In genomic region chr1:159148498-159149187, GRCm38 (mm10) we compare ENCODE assay signal across 21 mouse cellular contexts.
DNase-seq lines count a peak whose midpoint lies in the region; ATAC-seq and TF ChIP-seq lines count a peak whose summit lies in the region.
"Had no signal": no experiment of that assay in that cellular context is flagged by ENCODE, and none has a peak within 500 bp of the region (broad histone marks: within the 10 kb centered on the region; RNA-seq: fewer than 3 reads in every experiment).

No protein-coding gene starts in this region.

- no peak overlapping the region for H3K4me2 ChIP-seq in forebrain, embryonic 11.5 days (ENCODE audit: low read depth, low read length, severe bottlenecking)
- H3K4me2 ChIP-seq in forebrain, embryonic 16.5 days (ENCODE audit: low read length), result peak overlapping the region; percentile 28
- H3K4me2 ChIP-seq in midbrain, embryonic 16.5 days (ENCODE audit: low read length), result peak overlapping the region; percentile 4; the same call in 1 of the 2 replicates
- H3K4me2 ChIP-seq in liver, postnatal 0 days (ENCODE audit: low read depth, low read length), result no peak overlapping the region
- H3K4me2 ChIP-seq: embryonic facial prominence, embryonic 13.5 days; limb, embryonic 13.5 days; neural tube, embryonic 12.5 days had no signal

- H3K4me1 ChIP-seq in forebrain, embryonic 11.5 days (replicated peaks; ENCODE audit: control insufficient read depth, insufficient read depth, low read length), result no peaks in the 10 kb centered on the region
- H3K4me1 ChIP-seq in forebrain, embryonic 10.5 days, result peaks cover 6% of the 10 kb centered on the region; the same call in 1 of the 2 replicates
- peaks cover 8% of the 10 kb centered on the region; the same call in 1 of the 2 replicates for H3K4me1 ChIP-seq in forebrain, embryonic 16.5 days (replicated peaks; ENCODE audit: control insufficient read depth, insufficient read depth, low read length)
- 0 out of 2 replicates have a peak, but pooled peaks cover 2% of the 10 kb centered on the region for H3K4me1 ChIP-seq in midbrain, embryonic 16.5 days (ENCODE audit: control insufficient read depth, insufficient read depth, low read length)
- no peaks in the 10 kb centered on the region for H3K4me1 ChIP-seq in liver, postnatal 0 days (ENCODE audit: insufficient read depth)
- H3K4me1 ChIP-seq: embryonic facial prominence, embryonic 13.5 days; heart, embryonic 10.5 days; limb, embryonic 13.5 days; neural tube, embryonic 12.5 days had no signal

- no peak overlapping the region for H3K9ac ChIP-seq in forebrain, embryonic 11.5 days (ENCODE audit: low read length)
- no peak overlapping the region for H3K9ac ChIP-seq in forebrain, embryonic 16.5 days (replicated peaks; ENCODE audit: low read depth, low read length)
- no peak overlapping the region for H3K9ac ChIP-seq in midbrain, embryonic 16.5 days (ENCODE audit: low read depth, low read length)
- no peak overlapping the region for H3K9ac ChIP-seq in liver, postnatal 0 days (replicated peaks)
- H3K9ac ChIP-seq: embryonic facial prominence, embryonic 13.5 days; limb, embryonic 13.5 days; liver, embryonic 14.5 days; neural tube, embryonic 12.5 days had no signal

- ATAC-seq in forebrain, embryonic 11.5 days (replicated peaks; ENCODE audit: low FRiP score), result peak; percentile 60
- peak; percentile 93 for ATAC-seq in forebrain, embryonic 16.5 days
- peak; percentile 91 for ATAC-seq in midbrain, embryonic 16.5 days
- ATAC-seq in liver, postnatal 0 days, result no peak
- ATAC-seq: Patski had no signal

- WGBS in forebrain, embryonic 11.5 days, result 65% methylated on average over 9 of the region's 9 CpGs
- WGBS in forebrain, embryonic 10.5 days, result 84% methylated on average over 9 of the region's 9 CpGs
- WGBS in forebrain, embryonic 16.5 days, result 35% methylated on average over 9 of the region's 9 CpGs
- WGBS in midbrain, embryonic 16.5 days, result 51% methylated on average over 9 of the region's 9 CpGs
- 69% methylated on average over 9 of the region's 9 CpGs for WGBS in liver, postnatal 0 days (ENCODE audit: insufficient replicate concordance)

- intact Hi-C loops in heart, postnatal 10 days (cut with DNase I), result no loop called here

- H3K9me3 ChIP-seq in forebrain, embryonic 11.5 days (ENCODE audit: control insufficient read depth, low read length), result no peaks in the 10 kb centered on the region
- H3K9me3 ChIP-seq in forebrain, embryonic 10.5 days, result no peaks in the 10 kb centered on the region
- H3K9me3 ChIP-seq in forebrain, embryonic 16.5 days (ENCODE audit: control insufficient read depth, low read length), result no peaks in the 10 kb centered on the region
- no peaks in the 10 kb centered on the region for H3K9me3 ChIP-seq in midbrain, embryonic 16.5 days (replicated peaks; ENCODE audit: control insufficient read depth, low read length, poor library complexity, severe bottlenecking)
- H3K9me3 ChIP-seq in liver, postnatal 0 days (ENCODE audit: low read length), result no peaks in the 10 kb centered on the region
- H3K9me3 ChIP-seq: embryonic facial prominence, embryonic 13.5 days; heart, embryonic 10.5 days; limb, embryonic 13.5 days; neural tube, embryonic 12.5 days had no signal

- no peak overlapping the region for H3K4me3 ChIP-seq in forebrain, embryonic 11.5 days (ENCODE audit: low read depth, low read length)
- H3K4me3 ChIP-seq in forebrain, embryonic 10.5 days, result no peak overlapping the region
- no peak overlapping the region for H3K4me3 ChIP-seq in forebrain, embryonic 16.5 days (replicated peaks; ENCODE audit: low read length)
- H3K4me3 ChIP-seq in midbrain, embryonic 16.5 days (ENCODE audit: low read depth, low read length), result no peak overlapping the region
- H3K4me3 ChIP-seq in liver, postnatal 0 days (ENCODE audit: low read depth, low read length), result no peak overlapping the region
- H3K4me3 ChIP-seq: embryonic facial prominence, embryonic 13.5 days; heart, embryonic 10.5 days; limb, embryonic 13.5 days; neural tube, embryonic 12.5 days had no signal

- H3K27me3 ChIP-seq in forebrain, embryonic 11.5 days (ENCODE audit: control insufficient read depth, insufficient read depth, low read length), result no peaks in the 10 kb centered on the region
- H3K27me3 ChIP-seq in forebrain, embryonic 10.5 days (ENCODE audit: poor library complexity, severe bottlenecking), result no peaks in the 10 kb centered on the region
- H3K27me3 ChIP-seq in forebrain, embryonic 16.5 days (replicated peaks; ENCODE audit: control insufficient read depth, insufficient read depth, low read length), result no peaks in the 10 kb centered on the region
- H3K27me3 ChIP-seq in midbrain, embryonic 16.5 days (ENCODE audit: control insufficient read depth, insufficient read depth, low read depth, low read length), result no peaks in the 10 kb centered on the region
- H3K27me3 ChIP-seq in liver, postnatal 0 days (ENCODE audit: insufficient read depth, low read length), result no peaks in the 10 kb centered on the region
- H3K27me3 ChIP-seq: embryonic facial prominence, embryonic 13.5 days; limb, embryonic 13.5 days; neural tube, embryonic 12.5 days had no signal

- no peak for TF ChIP-seq EP300 in liver, postnatal 0 days (IDR thresholded peaks at IDR 0.05; ENCODE audit: low read depth)

- peak overlapping the region; percentile 25; the same call in 1 of the 2 replicates for H3K27ac ChIP-seq in forebrain, embryonic 11.5 days (ENCODE audit: low read depth, low read length)
- H3K27ac ChIP-seq in forebrain, embryonic 10.5 days, result no peak overlapping the region
- 0 out of 2 replicates have a peak overlapping the region, but pooled peaks have one; percentile 52 for H3K27ac ChIP-seq in forebrain, embryonic 16.5 days (ENCODE audit: low read length)
- H3K27ac ChIP-seq in midbrain, embryonic 16.5 days (ENCODE audit: low read length), result peak overlapping the region; percentile 47; the same call in 1 of the 2 replicates
- H3K27ac ChIP-seq in liver, postnatal 0 days (ENCODE audit: low read depth), result no peak overlapping the region
- H3K27ac ChIP-seq: embryonic facial prominence, embryonic 13.5 days; heart, embryonic 10.5 days; kidney, postnatal 0 days; limb, embryonic 13.5 days; liver, embryonic 14.5 days; neural tube, embryonic 12.5 days had no signal

- no peaks in the 10 kb centered on the region for H3K36me3 ChIP-seq in forebrain, embryonic 11.5 days (ENCODE audit: control insufficient read depth, insufficient read depth, low read length)
- H3K36me3 ChIP-seq in forebrain, embryonic 10.5 days (replicated peaks), result no peaks in the 10 kb centered on the region
- no peaks in the 10 kb centered on the region for H3K36me3 ChIP-seq in forebrain, embryonic 16.5 days (ENCODE audit: control insufficient read depth, insufficient read depth)
- no peaks in the 10 kb centered on the region for H3K36me3 ChIP-seq in midbrain, embryonic 16.5 days (ENCODE audit: control insufficient read depth, insufficient read depth, low read length)
- H3K36me3 ChIP-seq in liver, postnatal 0 days (replicated peaks; ENCODE audit: insufficient read depth, low read length), result no peaks in the 10 kb centered on the region
- H3K36me3 ChIP-seq: embryonic facial prominence, embryonic 13.5 days; heart, embryonic 10.5 days; limb, embryonic 13.5 days; neural tube, embryonic 12.5 days had no signal

- no peak for TF ChIP-seq CTCF in liver, postnatal 0 days (IDR thresholded peaks at IDR 0.05; ENCODE audit: low read depth)

- DNase-seq in forebrain, embryonic 11.5 days (ENCODE audit: low spot score), result no peak
- DNase-seq in forebrain, embryonic 10.5 days (ENCODE audit: extremely low spot score, low spot score), result no peak
- peak; percentile 9 for DNase-seq in brain, adult 2 months (ENCODE audit: low read depth, low spot score)
- no peak for DNase-seq in liver, postnatal 0 days
- no peak for DNase-seq in heart, adult 11 months
- DNase-seq in heart, postnatal 10 days, result no peak
- DNase-seq: adrenal gland, adult 8-10 months; cerebellum, adult 11 months; cerebellum, postnatal 14 days; kidney, adult 18-20 months; right cerebral cortex, postnatal 4 days; thymus, postnatal 14 days had no signal

Comparison
In these comparisons a context has a peak if more than half of its experiments do, and no peak if none do; other contexts are left out.
1. H3K27ac ChIP-seq: peak in forebrain, embryonic 11.5 days (single experiment), forebrain, embryonic 16.5 days (single experiment) and midbrain, embryonic 16.5 days (single experiment); none in forebrain, embryonic 10.5 days (single experiment) and liver, postnatal 0 days (single experiment).
2. H3K4me2 ChIP-seq: peak in forebrain, embryonic 16.5 days (single experiment) and midbrain, embryonic 16.5 days (single experiment); none in forebrain, embryonic 11.5 days (single experiment) and liver, postnatal 0 days (single experiment).